Mouse (Mus musculus): ENCODE measurements around the gene Kitl. TPM values are rescaled to one million over a fixed set of nuclear protein-coding genes. Genes with fewer than 3 reads are reported as not detected.

The Kitl gene
- total and polyA plus RNA-seq, 2 experiments: 2.4 to 2.5 TPM

DNA sequence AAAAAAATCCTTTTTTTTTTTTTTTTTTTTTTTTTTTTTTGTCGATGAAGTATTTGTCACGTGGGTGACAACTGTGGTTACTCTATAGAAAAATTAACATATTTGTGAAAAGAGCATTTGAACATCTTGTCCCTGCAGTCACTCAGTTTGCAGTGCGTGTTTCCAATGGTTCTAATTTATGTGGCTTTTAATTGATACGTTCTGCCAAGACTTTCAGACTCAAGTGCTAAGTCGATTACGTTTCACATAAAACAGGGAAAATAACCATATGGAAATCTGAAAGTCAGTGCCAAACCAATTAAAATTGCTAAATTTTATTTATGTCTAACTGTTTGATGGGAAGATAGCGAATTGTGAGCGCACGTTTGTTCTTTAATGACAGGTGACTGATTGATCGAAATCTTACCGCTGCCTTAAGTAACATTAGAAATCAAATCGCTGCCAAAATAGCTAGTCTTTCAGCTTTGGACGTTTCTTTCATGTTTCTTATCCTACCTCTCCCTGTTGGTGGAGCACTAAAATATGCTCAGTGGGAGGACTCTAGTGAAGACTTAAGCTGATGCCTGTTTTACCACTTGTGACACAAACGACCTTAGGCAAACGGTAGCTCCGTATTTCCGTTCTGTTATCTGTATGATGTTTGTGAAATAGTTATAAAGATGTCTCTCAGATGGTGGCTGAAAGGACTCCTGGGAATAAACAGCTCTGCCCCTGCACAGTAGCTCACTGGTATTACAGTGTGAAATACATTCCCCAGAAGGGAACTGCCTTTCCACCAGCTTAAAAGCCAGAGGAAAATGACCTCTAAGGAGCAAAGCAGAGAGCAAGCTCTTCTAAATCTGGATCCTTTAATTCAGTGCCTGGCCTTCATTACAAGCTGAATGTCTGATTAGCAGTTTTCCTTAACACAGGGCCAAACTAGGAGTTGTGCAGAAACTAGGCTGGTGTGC lies 4.1 kb downstream of the Kitl start:
- Histone ChIP-seq H3K4me1 (ENCODE audit: control insufficient read depth, insufficient read depth, low read length) (peaks cover 1% of the 10 kb centered on the region; the same call in 1 of the 2 replicates), H3K9ac (ENCODE audit: low read depth, low read length) (no peak overlapping the region), H3K27ac (replicated peaks; ENCODE audit: insufficient read depth, low read depth, low read length) (no peak overlapping the region), H3K4me3 (ENCODE audit: insufficient read depth, low read depth, low read length) (no peak overlapping the region), H3K36me3 (ENCODE audit: control insufficient read depth, insufficient read depth, low read length) (no peaks in the 10 kb centered on the region), H3K79me2 (ENCODE audit: control insufficient read depth, insufficient read depth, low read length) (no peaks in the 10 kb centered on the region; the same call in 1 of the 2 replicates), H3K27me3 (ENCODE audit: control insufficient read depth, insufficient read depth, low read length) (no peaks in the 10 kb centered on the region; the same call in 1 of the 2 replicates)
- no peak for DNase-seq (ENCODE audit: extremely low read depth, low read depth, low spot score)
- no peak for TF ChIP-seq CTCF (IDR thresholded peaks at IDR 0.05; ENCODE audit: low read depth, low read length)
- no peak for TF ChIP-seq POLR2A (IDR thresholded peaks at IDR 0.05; ENCODE audit: extremely low read depth, insufficient read depth, low read length)
- 68% methylated on average over 17 of the region's 17 CpGs for WGBS

DNA sequence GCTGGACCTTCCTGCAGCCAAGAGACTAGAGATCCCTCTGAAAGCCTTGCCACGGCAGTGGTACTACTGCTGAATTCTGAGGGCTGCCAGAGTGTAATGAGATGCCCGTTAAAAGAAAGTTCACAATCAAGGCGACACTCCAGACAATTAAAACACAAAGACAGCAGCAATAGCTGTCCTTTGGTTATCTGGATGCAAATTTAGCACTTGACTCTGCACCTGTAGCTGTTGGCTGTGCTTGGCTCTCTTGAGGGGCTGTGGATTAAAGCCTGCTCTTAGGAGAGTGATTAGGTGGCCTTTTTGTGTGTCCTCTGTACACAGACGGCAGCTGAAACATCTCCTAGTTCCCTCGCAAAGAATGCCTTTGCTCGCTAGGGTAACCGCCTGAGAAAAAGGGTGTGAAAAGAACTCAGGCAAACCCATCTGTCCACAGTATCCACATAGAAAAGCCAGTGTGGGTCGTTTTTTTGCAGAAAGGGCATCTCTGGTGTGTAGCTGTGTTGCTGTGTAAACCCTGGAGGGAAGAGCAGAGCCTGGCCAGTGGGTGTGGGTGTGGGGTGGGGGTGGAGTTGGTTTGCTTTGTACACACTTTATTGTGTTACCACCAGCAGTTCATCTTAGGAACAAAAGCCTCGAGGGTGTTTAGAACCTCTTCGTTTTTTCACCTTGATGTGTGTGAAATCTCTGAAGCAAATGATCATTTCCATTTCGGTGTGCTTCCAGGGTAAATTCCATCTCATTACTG lies 6.8 kb downstream of the Kitl start:
- no peak overlapping the region for H3K4me3 ChIP-seq (ENCODE audit: insufficient read depth, low read depth, low read length)
- no peaks in the 10 kb centered on the region for H3K4me1 ChIP-seq (ENCODE audit: control insufficient read depth, insufficient read depth, low read length)
- no peaks in the 10 kb centered on the region; the same call in 1 of the 2 replicates for H3K79me2 ChIP-seq (ENCODE audit: control insufficient read depth, insufficient read depth, low read length)
- H3K27ac ChIP-seq (replicated peaks; ENCODE audit: insufficient read depth, low read depth, low read length): no peak overlapping the region
- no peaks in the 10 kb centered on the region for H3K36me3 ChIP-seq (ENCODE audit: control insufficient read depth, insufficient read depth, low read length)
- no peak for DNase-seq (ENCODE audit: extremely low read depth, low read depth, low spot score)
- no peak overlapping the region for H3K9ac ChIP-seq (ENCODE audit: low read depth, low read length)
- WGBS: 76% methylated on average over 11 of the region's 11 CpGs
- H3K27me3 ChIP-seq (ENCODE audit: control insufficient read depth, insufficient read depth, low read length): no peaks in the 10 kb centered on the region
- TF ChIP-seq POLR2A (IDR thresholded peaks at IDR 0.05; ENCODE audit: extremely low read depth, insufficient read depth, low read length): no peak
- no peak for TF ChIP-seq CTCF (IDR thresholded peaks at IDR 0.05; ENCODE audit: low read depth, low read length)

- no peak overlapping the region for H3K4me3 ChIP-seq (ENCODE audit: insufficient read depth, low read depth, low read length)
- TF ChIP-seq POLR2A (IDR thresholded peaks at IDR 0.05; ENCODE audit: extremely low read depth, insufficient read depth, low read length): no peak
- no peak for TF ChIP-seq CTCF (IDR thresholded peaks at IDR 0.05; ENCODE audit: low read depth, low read length)
- H3K9ac ChIP-seq (ENCODE audit: low read depth, low read length): no peak overlapping the region
- no peaks in the 10 kb centered on the region for H3K36me3 ChIP-seq (ENCODE audit: control insufficient read depth, insufficient read depth, low read length)
- no peak for DNase-seq (ENCODE audit: extremely low read depth, low read depth, low spot score)
- no peaks in the 10 kb centered on the region for H3K27me3 ChIP-seq (ENCODE audit: control insufficient read depth, insufficient read depth, low read length)
- no peaks in the 10 kb centered on the region for H3K4me1 ChIP-seq (ENCODE audit: control insufficient read depth, insufficient read depth, low read length)
- 82% methylated on average over 1 of the region's 1 CpGs for WGBS
- H3K27ac ChIP-seq (replicated peaks; ENCODE audit: insufficient read depth, low read depth, low read length): no peak overlapping the region
- no peaks in the 10 kb centered on the region; the same call in 1 of the 2 replicates for H3K79me2 ChIP-seq (ENCODE audit: control insufficient read depth, insufficient read depth, low read length)
Measured at GRCm38 (mm10) chr10:100022835-100023093, 7.3 kb downstream of the Kitl start.

- no peak for DNase-seq (ENCODE audit: extremely low read depth, low read depth, low spot score)
- H3K36me3 ChIP-seq (ENCODE audit: control insufficient read depth, insufficient read depth, low read length): no peaks in the 10 kb centered on the region
- no peaks in the 10 kb centered on the region for H3K4me1 ChIP-seq (ENCODE audit: control insufficient read depth, insufficient read depth, low read length)
- TF ChIP-seq POLR2A (IDR thresholded peaks at IDR 0.05; ENCODE audit: extremely low read depth, insufficient read depth, low read length): no peak
- no peak for TF ChIP-seq CTCF (IDR thresholded peaks at IDR 0.05; ENCODE audit: low read depth, low read length)
- H3K79me2 ChIP-seq (ENCODE audit: control insufficient read depth, insufficient read depth, low read length): no peaks in the 10 kb centered on the region; the same call in 1 of the 2 replicates
- no peak overlapping the region for H3K4me3 ChIP-seq (ENCODE audit: insufficient read depth, low read depth, low read length)
- no peak overlapping the region for H3K27ac ChIP-seq (replicated peaks; ENCODE audit: insufficient read depth, low read depth, low read length)
- WGBS: 37% methylated on average over 8 of the region's 8 CpGs
- H3K9ac ChIP-seq (ENCODE audit: low read depth, low read length): no peak overlapping the region
- no peaks in the 10 kb centered on the region for H3K27me3 ChIP-seq (ENCODE audit: control insufficient read depth, insufficient read depth, low read length)
Measured at GRCm38 (mm10) chr10:100025665-100026064, 10.2 kb downstream of the Kitl start.

DNA sequence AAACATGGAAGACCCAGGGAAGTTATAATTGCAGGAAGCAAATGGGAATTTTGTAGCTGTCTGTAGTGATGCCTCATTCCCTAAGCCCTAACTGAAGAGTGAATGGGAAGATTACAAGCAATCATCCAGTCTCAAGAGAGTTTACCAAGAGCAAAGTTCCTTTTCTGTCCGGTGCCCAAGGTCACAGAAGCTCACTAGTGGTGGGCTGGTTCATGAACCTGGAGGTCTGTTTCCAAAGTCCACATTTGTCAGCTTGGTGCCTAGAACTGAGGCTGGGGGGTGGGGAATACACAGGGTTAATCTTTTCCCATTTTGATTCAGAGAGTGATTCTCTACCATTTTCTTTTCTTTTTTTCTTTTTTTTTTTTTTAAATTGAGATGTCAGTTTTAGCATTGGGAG lies 11.3 kb downstream of the Kitl start:
- no peak for TF ChIP-seq CTCF (IDR thresholded peaks at IDR 0.05; ENCODE audit: low read depth, low read length)
- no peak for TF ChIP-seq POLR2A (IDR thresholded peaks at IDR 0.05; ENCODE audit: extremely low read depth, insufficient read depth, low read length)
- no peak overlapping the region for H3K27ac ChIP-seq (replicated peaks; ENCODE audit: insufficient read depth, low read depth, low read length)

More for the DNA sequence above, 11.3 kb downstream of the Kitl start:
- Histone ChIP-seq H3K4me1 (ENCODE audit: control insufficient read depth, insufficient read depth, low read length) (no peaks in the 10 kb centered on the region), H3K9ac (ENCODE audit: low read depth, low read length) (no peak overlapping the region), H3K27me3 (ENCODE audit: control insufficient read depth, insufficient read depth, low read length) (no peaks in the 10 kb centered on the region), H3K79me2 (ENCODE audit: control insufficient read depth, insufficient read depth, low read length) (no peaks in the 10 kb centered on the region; the same call in 1 of the 2 replicates), H3K4me3 (ENCODE audit: insufficient read depth, low read depth, low read length) (no peak overlapping the region), H3K36me3 (ENCODE audit: control insufficient read depth, insufficient read depth, low read length) (no peaks in the 10 kb centered on the region)
- 39% methylated on average over 1 of the region's 1 CpGs for WGBS
- no peak for DNase-seq (ENCODE audit: extremely low read depth, low read depth, low spot score)
